Mouse (Mus musculus) cerebellum, adult 9-11 months (tissue): ENCODE data around the gene St3gal3.
A peak's percentile ranks its signal among the peaks of the same experiment; 100 is the strongest.

Experiments used
- DNase-seq: peaks from one replicate; pipeline ENCODE4 v3.0.0; 2022

St3gal3 gene

DNA sequence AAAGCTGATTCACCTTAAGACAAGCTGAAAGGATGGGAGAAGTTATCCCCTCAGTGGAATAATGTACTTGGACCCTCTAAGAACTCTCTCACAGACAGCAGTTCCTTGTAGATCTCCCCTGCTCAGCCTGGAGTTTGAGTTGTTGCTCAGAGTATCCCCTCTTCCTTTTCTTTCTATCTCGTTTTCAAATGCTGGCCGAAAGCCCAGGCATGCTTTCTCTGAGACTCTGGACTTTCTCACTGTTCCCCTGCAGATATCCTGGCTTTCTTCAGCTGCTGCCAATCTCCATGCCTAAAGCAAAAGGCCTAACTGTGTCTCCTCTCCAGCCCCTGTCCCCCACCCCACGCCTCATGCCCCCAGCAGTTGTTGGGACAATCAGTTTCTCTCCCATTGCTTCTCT is 216.5 kb downstream of the St3gal3 start:
- DNase-seq: peak; percentile 15

DNA sequence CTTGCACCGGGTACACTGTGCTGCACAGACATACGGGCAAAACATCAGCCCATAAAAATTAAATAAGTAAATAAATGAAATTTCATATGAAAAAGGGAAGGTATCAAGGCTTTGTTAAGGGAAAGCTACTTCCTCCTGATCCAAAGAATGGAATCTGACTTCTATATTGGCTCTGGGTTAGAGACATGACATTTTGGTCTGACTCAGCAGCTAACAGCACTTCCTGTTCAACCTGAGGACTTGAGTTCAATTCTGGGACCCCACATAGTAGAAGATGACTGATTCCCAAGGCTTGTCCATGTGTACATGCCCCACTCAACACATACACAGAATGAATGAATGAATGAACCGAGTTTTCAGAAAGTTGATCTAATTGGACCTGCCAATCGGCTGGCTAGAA is 216.9 kb downstream of the St3gal3 start:
- peak; percentile 8 for DNase-seq

DNA sequence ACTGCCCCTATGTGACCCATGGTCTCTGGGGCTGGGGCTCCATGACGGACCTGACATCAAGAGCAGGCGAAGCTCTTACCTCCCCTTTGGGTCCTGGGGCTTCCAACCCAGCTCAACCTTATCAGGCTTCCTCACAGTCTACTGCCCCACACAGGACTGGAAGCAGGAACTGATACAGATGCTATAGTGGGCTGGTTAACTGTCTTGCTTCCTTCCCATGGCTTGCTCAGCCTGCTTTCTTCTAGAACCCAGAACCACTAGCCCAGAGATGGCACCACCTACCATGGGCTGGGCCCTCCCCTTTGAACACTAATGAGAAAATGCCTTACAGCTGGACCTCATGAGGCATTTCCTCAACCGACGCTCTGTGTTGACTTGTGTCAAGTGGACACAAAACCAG is 217.3 kb downstream of the St3gal3 start:
- no peak for DNase-seq

DNA sequence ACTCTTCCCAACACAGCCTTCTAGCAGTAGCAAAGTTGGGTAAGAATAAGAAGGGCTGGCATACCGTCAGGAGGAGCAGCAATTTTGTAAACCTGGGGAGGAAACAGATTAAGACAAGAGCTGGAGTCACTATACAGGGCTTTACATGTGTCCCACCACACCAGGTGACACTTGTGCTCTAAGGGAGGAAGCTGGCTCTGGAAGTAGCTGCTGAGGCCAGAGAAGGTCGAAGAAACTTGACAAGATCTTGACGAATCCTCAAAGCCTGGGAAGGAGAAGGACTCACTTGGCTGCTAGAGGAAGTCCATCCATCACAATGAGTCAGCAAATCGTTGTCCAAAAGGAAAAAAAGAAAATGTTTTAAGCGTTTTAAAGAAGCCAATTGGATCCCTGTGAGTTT is 218.3 kb downstream of the St3gal3 start:
- peak; percentile 45 for DNase-seq

DNA sequence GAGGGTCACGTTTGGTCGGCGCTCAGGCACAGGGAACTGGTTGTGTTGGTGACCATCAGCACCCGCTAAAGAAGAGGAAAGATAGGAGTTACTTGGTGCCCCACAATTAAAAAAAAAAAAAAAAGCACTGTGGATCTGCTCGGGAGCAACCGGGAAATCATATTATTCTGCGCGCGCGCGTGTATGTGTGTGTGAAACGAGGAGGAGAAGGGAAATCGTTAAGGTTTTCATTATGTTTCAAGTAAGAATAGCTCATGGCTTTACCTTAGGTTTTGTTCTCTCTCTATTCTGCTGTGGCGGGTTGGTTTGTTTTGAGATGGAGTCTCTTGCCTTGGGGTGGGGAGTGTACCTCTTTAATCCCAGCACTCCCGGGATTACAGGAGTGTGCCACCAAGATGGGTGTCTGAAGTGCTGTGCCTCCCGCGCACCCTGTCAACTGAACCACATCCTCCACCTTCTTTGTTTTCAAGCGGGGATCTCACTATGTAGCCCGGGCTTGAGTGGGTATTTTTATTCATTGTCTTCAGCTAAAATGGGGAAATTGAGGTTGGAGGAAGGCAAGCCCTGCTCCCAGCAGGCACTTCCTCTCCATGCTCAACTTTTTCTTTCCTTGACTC is 219.1 kb downstream of the St3gal3 start:
- DNase-seq: peak; percentile 53

DNA sequence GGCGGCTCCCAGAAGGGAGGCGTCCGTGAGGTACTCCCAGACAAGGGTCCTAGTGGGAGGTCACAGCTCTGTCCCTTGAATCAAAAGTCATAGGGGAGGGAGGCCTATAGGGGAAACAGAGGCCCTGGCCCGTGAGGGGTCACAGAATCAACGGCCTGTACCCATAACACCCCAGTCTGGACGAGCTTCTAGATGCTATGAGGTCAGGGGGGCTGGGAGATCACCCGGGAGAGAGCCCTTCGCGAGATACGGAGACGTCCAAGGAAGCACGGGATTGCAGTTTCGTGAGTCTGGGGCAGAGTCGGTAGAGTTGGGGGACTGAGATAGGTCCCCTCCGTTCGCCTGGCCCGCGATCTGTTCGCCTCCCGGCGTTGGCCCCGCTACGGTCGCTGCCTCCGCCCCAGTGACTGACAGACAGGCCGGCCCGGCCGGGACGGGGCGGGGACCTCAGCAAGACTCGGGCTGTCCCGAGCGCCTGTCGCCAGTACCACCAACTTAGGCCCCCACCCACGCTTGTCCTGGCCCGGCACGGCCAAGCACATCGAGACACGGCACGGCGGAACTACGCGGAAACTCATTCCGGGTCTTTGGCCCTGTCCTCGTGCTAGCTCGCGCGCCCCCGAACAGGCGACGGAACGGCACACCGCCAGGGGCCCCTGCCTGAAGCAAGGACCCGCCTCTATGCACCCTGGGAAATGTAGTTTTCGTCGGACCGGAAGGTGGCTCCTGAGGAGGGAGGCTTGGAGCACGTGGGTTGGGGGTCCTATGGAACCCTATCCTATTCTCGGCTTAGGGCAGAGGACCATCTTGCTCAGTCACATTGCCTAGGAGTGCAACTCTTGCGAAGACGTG is 219.9 kb downstream of the St3gal3 start, which contains the start of gene Ipo13:
Ipo13 (minus strand) TSS at position 409 of the 852 bp plus-strand sequence.
- peak; percentile 95 for DNase-seq

DNA sequence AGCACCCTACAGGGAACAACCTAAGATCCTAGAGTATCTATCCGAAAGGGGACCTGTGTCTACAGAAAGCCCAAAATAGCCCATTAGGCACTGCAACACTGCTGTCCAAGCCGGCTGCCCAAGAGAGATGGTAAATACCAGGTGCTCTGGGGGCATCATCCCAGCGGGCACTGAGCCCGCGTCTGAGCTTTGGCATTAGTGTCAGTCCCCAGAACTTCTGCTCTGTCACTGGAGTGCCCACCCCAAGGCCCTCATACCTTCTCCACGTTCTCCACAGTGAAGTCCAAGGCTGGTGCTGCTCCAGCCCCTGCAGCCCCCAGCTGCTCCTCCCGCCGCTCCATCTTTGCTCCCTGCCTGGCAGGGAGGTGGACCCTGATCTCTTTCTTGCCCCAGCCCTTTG is 220.7 kb downstream of the St3gal3 start:
- peak; percentile 85 for DNase-seq

DNA sequence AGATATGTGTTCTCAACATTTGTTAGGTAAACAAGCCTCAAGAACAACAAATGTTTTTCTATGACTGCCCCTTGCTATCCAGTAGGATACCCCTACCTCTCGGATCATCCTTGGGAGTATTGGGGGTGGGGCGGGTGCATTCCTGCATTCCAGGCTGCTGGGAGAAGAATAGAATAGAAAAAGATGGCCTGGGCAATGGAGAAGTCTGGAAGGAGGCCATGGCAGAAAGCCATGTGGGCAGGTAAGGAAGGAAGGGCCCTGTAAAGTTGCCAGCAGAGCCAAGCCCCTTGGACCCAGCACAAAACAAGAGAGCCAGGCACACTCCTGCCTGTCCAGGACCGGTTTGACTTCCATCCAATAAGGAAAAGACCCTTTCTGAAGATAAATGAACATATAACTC is 221.3 kb downstream of the St3gal3 start:
- DNase-seq: peak; percentile 90

DNA sequence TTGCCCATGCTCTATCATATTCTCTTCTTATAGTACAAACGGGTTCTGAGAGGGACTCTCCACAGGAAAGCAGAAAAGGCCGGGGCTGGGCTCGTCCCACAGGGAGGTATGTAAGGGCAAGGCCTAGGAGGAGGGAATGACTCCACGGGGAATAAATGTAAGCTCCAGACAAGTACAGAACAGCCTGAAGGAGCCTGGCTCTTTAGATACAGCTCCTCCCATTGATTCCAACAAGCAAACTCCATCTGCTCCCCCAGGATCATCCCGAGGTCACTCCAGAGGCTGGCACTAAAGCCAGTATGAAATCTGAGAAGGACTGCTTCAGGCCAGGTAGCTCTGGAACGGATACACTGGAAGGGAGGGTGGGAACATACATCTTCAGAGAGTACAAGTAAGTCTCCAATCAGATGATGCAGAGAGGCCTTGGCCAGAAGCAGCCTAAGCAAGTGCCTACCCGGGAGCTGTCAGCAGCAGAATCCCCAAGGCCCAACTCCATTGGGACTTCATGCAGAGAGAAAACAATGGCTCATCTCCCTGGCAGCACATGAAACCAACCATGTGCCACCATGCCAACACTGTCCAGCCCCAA is 221.9 kb downstream of the St3gal3 start:
- peak; percentile 77 for DNase-seq

DNA sequence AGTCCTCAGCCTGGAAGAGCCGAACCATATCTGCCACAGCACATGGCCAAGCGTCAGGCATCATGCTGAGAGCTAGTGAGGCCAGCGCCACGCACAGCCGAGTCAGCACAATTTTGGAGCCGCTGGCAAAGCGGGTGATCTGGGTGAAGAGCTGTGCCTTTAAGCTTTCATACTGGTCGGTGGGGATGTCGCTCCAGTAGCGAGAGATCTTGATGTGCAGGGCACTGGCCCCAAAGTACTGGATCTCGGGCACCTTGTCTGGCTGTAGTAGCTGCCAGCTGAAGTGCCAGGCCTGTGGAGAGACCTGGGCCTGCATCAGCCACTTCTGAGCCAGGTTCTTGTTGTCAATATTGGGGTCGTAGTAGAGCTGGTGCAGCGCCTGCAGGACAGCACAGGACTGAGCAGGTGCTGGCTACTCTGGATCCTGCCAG is 222.6 kb downstream of the St3gal3 start:
- peak; percentile 80 for DNase-seq

DNA sequence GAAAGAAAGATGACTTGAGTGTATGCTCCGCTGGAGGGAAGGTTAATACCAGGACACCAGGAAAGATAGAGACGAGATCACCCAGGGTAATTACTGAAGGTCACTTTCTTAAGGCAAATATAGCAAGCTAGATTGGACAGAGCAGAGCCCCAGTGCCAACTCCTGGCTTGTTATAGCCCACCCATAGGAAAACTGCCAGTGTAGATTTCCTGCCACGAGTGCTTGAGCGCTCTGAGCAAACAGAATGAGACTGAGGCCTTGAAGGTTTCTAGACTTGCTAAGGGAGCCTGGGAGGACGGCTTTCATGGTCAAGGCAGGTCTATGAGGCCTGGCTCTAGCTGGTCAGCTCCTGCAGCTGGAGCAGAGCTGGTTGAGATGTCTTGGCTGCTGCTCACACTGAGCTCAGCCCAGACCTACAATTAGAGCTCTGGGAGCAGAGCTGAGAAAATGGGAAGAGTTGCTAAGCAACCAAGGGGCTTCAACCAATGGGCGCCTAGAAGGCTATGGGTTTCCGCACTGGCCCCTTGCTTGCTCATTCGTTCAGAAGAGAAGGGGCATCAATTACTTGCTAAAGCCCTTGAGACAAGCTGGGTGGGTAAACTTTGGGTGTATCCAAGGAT is 225.8 kb downstream of the St3gal3 start:
- DNase-seq: no peak

DNA sequence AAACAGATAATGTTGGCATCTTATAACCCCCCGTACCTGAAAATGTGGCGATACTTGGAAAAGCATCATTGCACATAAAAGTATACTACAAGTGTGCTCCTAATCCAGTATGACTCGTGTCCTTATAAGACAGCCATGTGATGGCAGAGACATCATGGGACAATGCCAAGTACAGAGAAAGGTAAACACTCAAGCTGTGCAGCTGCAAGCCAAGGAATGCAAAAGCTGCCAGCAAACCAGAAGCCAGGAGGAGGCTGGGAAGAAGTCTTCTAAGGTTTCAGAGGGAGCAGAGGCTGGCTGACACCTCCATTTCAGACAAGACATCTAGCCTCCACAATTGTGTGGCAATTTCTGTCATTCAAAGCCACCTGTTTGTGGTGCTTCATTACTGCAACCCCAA is 228.5 kb downstream of the St3gal3 start:
- DNase-seq: peak; percentile 65

DNA sequence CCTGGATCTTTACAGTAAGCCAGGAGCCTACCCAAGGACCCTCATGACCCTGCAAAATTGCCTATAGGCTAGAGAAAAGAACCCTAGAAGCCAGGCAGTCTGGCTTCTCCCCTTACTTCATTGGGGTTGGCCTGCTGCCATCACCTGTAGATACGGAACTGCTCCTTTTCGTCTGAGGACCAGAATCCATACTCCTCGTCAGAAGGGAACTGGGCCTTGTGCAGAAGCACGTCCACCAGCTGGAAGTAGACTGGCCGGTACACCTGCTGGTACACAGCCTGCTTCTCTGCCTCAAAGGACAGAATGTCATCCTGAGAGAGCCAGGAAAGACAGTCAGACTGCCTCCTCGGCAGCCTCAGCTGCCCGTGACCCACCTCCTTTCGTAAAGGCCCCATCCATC is 230.0 kb downstream of the St3gal3 start:
- DNase-seq: peak; percentile 67

DNA sequence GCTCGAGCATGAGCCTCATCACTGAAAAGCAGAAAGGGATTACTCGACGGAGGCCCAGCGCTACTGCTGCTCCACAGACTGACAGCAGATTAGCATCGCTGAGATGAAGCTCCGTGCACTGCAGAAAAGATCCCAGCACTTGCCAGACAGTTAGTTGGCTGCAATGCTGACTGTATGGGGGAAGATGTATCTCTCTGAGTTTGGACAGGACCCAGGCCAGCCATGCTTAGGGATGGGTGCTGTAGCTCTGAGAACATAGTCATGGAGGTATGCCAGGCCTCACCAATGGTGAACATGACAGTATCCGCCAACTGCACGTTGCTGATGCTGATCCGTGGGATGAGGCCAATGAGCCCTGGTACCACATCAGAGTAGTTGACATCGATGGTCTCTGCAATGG is 230.6 kb downstream of the St3gal3 start:
- DNase-seq: peak; percentile 54

DNA sequence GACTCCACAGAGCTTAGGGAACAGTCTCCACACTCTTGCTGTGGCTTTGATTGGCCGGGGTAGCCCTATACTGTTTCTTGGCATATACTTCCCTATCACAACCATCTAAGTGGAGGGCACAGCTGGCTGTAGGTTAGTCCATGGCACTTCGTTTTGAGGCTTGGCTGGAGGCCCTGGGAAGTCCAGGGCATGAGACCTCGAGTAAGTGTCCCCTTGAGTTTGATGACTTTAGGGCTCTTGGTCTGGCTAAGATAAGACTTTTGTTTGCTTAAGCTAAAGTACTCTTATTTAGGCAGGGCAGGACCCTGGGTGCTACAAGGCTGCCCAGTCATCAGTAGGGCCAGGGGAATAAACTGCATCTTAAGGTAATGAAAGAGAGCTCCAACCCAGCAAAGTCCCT is 236.6 kb downstream of the St3gal3 start:
- no peak for DNase-seq

DNA sequence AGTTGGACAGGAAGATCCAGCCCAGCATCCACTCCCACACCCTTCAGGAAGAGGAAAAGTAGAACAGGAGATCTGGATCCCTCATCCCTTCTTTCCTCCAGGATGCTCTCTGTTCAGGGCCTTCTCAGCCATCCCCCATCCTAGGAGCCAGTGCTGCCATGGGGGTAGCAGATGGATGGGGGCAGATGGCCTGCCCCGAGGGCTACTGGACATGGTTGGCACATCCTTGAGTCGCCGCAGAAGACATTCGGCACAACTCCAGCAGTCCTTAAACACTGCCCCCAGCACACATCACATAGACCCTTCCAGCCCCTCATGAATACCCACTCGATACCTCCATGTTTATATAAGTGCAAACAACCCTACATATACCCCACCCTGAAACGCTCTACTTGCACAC is 238.7 kb downstream of the St3gal3 start:
- peak; percentile 87 for DNase-seq

DNA sequence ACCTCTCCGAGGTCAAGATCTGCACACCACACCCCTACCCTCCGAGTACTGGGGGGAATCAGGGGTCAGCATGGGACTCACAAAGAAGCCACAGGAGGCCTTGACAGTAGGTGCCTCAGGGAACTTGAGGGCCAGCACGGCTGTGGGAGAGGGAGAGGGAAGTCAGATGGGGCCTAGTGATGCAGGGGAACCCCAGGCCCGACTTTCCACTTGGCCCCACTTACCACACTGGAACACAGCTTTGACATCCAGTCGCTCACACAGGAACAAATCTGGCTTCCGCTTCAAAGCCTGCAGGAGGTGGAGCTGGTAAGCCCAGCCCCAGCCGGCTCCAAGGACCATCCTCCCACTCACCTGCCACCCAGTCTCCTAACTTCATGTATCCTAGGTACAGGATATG is 239.4 kb downstream of the St3gal3 start:
- peak; percentile 56 for DNase-seq

DNA sequence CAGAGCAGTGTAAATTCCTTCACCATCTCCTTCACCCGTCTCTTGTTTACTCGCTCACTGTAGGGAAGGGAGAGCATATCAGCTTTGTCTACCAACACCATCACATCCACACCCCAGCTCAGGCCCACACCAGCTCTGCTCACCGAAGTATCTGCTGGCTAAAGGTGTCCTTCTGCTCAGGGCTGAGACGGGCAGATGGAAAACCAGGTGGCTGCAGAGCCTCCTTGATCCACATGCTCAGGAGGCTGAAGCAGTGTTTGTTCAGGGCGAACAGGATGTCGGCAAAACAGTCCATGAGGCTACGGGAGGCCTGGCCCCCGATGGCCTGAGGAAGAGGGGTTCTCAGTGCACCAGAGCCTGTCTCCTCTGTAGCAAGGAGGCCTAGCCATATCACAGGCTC is 240.1 kb downstream of the St3gal3 start:
- peak; percentile 72 for DNase-seq

DNA sequence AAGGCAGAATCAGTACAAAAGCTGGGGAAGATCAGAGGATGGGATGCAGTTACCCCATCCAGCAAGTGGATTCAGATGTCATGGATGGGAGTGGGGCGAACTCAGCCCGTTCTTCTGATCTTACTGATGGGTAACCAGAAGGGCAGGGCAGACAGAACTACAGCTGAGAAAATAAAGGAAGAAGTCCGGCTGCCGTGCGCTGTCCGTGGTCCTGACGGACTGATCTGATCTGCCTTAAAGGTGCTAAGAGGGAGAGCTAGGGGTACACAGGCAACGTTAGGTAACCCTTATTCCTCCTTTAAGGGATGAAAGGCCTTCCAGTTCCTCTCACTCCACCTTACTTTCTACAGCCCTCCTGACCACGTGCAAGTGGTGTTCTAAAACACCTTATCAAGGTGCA is 241.3 kb downstream of the St3gal3 start:
- DNase-seq: no peak

DNA sequence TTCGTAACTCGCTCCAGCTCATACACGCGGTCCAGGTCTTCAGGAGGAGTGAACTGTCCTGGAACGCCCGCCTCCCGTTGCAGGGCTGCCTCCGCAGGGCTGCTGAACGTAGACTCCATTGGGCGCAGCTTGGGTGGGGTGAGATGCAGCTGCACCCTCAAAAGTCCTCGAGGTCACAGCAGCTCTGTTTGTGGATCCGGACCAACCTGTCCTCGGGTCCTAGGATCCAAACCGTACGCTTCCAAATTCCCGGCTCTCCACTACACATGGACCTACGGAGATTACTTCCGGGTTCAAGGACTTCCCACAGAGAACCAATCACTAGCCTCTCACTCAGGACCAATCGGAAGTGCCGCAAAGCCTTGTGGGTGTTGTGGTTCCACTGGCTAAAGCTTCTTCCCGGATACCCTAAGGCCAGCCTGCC is 243.0 kb downstream of the St3gal3 start, which contains the start of gene Dph2:
Dph2 (minus strand) TSS at position 295 of the 424 bp plus-strand sequence.
- peak; percentile 92 for DNase-seq

DNA sequence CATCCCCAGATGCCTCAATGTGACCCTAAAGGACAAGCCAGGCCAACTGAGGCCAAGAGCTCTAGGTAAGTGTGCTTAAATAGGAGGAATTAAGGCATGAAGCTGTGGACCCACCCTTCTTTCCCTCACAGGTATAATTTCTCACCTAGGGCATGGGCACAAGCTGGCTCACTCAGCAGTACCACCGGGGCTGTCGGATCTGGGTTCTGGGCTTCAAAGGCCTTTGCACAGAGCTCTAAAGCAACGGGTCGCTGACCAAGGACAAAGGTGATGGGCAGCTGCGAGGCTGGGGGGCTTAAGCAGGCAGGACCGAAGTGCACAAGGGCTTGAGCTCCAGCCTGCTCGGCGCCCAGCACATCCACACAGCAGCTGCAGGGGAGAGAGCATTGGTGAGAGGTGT is 244.0 kb downstream of the St3gal3 start:
- peak; percentile 50 for DNase-seq

DNA sequence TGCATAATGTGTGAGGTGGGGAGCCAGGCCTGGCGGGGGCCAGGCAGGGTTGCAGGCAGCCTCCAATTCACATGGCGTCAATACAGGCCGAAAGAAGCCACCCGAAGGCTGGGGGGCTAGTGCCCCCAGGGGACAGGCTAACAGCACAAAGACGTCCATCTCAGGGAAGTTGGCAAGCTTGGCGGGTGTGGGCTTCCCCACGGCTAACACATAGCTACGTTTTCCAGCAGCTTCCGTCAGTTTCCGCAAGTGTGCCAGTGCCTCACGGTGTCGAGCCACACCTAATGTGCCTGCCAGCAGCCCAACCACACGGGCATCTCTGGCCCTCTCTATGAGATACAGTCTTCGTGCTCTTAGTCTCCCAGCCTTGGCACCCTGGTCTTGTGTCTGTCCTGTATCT is 244.7 kb downstream of the St3gal3 start:
- peak; percentile 72 for DNase-seq

DNA sequence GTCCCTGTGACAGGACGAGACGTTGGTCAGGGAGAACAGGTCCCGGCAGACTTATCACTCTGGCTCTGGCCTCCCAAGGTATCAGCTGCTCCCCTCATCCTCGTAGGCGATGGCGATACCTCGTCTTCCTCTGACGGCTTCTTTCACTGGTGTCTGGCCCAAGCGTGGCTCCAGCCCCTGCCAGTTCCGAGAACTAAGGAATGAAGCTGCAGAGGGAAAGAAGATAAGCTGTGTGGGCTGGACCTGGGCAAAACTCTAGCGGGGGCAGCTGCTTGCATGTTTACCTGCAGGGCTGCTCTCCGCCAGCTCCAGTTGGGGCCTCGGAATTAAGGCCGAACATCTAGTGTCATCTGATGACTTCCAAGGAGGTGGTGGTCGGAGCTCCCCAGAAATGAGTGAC is 245.2 kb downstream of the St3gal3 start:
- peak; percentile 55 for DNase-seq
